Mouse (Mus musculus): ENCODE results near the gene Keap1. TPM values are rescaled to one million over a fixed set of nuclear protein-coding genes. Genes with fewer than 3 reads are reported as not detected.
"Not testable (repeated sequence)": the region's sequence is repeated elsewhere in the genome, so short reads cannot be mapped to it uniquely, and the experiment has no call there.

Keap1 gene
- total RNA-seq (2021), result 10 to 100 TPM; 52.7 to 60.8 TPM

DNA sequence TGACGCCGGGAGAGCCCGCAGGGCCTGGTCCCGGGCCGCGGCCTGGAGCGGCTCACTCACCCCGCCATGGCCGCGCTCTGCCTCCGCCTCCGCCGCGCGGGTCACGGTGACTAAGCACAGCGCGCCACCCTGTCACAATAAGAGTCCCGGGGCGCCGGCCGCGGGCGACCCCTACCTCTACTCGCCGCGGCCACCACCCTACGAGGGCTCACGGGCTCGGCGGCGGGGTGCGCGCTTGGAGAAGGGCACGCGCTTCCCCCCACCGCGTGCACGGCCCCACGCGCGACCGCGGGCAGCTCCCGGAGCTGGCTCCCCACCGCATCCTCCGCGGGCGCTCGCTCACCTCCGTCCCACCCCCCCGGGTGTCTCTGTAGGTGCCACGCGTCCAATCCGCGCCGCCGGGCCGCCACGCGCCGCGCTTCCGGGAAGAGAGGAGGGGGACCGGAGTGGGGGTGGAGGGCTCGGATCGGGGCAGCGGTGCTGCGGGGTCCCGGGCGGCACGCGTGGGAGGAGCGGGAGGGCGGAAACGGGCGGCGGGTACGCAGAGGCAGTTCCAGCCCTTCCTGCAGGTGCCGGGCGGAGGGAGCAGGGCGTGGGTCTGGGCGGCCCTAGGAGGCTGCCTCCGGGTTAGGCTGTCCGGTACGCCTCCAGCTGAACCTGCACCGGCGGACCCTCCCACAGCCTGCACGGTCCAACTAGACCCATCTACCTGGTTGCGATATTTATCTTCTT is at the start of gene Keap1:
Keap1 (minus strand) TSS at position 629 of the 732 bp plus-strand sequence.
- intact Hi-C loops (cut with DNase I), result loop anchor here (2.0 kb wide), 1 partner anchor 26 kb away; the partner anchor contains the start of gene Atg4d
- DNase-seq (ENCODE audit: low spot score in 2 of 2), result peak; percentile 77 to 83

DNA sequence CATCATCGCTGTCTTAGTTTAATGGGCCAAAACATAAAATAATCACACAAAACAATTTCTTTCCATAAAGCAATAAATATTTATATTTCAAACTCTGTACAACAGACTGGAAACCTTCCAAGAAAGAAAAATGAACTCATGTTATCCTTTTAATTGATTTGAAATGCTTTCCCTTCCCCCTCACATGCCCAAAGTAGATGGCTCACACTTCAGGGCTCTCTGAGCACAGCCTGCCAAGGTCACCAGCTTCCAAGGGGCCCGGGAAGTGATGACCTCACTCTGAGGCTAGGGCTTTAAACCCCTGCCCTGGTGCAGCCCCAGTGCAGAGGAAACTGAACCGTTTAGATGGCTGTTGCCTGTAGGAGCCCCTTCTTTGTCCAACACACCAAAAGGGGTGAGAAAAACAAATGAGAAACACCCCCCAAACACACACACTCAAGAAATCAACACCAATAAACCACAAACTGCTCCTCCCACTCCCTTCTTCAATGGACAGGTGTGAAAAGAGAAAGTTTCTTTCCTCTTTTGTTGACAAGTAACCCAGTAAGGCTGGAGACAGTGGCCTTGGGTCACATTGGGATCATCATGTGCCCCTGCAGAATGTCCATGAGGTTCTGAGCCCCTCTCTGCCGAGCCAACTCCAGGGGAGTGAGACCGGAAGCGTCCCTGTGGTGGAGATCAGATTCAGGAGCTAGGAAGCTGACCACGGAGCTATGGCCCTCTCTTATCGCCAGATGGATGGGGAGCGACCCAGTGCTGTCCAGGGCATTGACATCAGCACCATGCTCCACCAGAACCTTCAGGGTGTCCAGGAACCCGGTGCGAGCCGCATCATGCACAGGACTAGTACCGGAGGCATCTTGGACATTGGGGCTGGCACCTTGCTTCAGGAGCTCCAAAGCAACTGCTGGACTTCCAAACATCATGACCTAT is 49.5 kb upstream of the Keap1 start:
- intact Hi-C loops (cut with DNase I), result no loop called here
- no peak for DNase-seq (ENCODE audit: low spot score in 2 of 2)

DNA sequence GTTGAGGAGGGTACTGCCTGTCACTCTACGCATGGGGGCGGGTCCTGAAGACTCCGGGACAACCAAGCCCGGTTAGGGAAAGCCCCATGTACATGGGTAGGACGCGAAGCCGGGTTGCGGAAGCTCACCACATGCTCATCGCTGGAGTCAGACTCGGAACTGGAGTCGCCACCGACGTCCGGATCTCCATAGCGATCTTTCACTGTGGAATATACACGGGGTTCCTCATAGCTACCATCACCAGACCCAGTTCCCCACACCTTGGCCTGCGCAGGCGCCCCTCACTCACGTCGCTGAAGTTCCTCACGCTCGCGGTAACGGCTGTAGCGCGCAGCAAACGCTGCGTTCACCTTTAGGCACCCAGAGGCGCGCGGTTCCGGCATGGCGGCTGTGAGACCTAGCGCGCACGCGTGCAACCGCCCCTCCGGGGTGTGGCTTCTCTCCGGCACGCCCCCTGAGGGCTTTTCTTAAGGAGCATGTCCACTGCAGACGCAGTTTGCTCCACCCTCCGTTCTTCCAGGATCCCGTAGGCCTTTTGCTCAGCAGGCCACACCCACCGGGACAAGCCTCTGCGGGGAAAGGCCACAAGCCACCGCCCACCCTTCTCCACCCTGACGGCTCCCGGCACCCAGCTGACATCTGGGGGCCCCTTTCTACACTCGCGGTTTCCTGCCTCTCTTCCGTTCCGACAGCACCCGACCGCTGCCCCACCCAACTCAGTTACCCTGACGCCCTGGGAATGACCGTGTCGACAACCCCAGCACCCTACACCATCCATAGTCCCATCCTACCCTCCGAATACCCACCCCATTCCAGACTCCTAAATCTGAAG is 48.6 kb upstream of the Keap1 start, which contains the start of gene Kri1:
Kri1 (minus strand) TSS at position 399 of the 832 bp plus-strand sequence.
- intact Hi-C loops (cut with DNase I), result no loop called here

DNA sequence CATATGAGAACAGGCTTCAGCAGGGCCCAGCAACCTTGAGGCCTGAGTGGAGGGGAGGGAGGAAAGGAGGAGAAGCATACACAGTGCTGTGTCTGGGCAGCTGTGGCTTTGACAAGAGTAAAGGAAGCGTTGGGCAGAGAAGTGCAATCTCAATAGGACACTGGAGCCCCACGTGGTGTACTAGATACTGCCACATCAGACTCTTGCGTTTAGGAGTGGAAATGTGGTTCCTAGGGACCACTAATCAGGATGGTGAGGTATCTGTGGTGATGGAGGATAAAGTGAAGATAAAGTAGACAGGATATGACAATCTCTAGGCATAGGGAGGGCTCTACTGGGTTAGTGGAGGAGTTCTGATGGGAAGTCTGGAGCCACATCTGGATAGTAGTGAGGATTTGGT is 47.6 kb upstream of the Keap1 start:
- DNase-seq (ENCODE audit: low spot score in 2 of 2), result no peak
- intact Hi-C loops (cut with DNase I), result no loop called here

More for the DNA sequence above, 48.6 kb upstream of the Keap1 start, which contains the start of gene Kri1:
- DNase-seq (ENCODE audit: low spot score in 2 of 2), result peak; percentile 97

DNA sequence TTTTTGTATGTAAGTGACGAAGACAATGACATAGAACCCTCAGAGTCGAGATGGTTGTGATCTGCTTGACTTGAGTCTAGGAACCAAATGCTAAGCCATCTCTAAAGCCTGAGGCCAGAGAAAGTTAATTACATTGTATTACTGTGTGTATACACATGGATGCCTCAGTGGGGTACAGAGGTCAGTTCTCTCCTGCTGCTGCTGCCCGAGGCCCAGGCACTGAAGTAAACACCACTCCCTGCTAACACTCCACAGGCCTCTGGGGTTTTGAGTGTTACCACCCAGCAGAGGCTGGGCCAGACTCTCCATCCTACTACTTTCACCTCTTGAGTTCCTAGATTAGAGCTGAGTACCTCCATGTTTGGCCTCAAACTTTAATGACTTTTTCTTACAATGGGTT is 44.8 kb upstream of the Keap1 start:
- intact Hi-C loops (cut with DNase I), result no loop called here
- no peak for DNase-seq (ENCODE audit: low spot score in 2 of 2)

DNA sequence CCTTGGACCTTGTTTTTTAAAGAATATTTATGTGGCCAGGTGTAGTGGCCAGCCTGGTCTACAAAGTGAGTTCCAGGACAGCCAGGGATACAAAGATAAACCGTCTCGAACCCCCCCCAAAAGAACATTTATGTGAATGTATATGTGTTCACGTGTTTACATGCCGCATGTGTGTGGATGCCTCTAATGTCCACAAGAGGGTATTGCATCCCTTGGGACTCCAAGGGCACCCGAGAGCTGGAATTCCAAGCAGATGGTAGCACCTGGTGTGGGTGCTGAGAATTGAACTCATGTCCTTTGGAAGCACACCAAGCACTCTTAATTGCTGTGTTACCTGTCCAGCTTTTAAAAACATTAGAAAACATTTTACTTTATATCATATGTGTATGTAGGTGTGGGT is 44.4 kb upstream of the Keap1 start:
- no peak for DNase-seq (ENCODE audit: low spot score in 2 of 2)
- intact Hi-C loops (cut with DNase I), result no loop called here

DNA sequence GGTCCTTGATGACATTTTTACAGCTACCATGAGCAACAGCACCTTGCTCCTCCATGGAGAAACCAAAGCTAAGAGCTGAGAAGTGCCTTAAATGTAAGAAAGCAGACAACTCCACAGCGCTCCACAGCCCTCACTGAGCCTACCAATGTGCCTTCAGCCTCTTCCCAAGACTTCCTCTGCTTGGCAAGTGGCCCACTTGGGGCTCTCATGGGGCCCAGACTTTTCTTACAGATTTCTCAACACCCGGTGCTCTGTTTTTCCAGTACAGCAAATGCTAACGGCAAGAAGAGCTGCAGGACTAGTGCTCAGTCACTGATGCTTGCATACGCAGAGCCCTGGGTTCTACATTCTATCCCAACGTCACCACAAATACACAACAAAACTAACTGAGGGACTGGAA is 38.6 kb upstream of the Keap1 start:
- intact Hi-C loops (cut with DNase I), result no loop called here
- no peak for DNase-seq (ENCODE audit: low spot score in 2 of 2)

DNA sequence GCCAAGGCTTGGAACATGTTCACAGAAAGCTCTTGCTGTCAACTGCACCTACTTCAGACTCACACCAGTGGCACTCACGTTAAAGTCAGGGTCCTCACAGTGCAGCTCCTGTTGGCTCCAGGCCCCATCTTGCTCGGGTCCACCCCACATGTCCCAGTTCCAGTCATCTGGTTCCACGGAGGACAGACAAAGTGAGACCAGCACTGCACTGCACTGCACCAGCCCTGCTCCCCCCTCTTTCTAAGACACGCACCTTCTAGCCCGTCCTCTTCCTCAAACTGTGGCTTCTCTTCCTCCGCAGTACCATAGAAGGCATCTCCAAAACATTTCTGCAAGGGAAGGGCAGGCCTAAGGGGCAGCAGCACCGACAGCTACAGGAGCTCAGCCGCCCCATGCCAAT is 37.1 kb upstream of the Keap1 start:
- no peak for DNase-seq (ENCODE audit: low spot score in 2 of 2)
- intact Hi-C loops (cut with DNase I), result no loop called here

DNA sequence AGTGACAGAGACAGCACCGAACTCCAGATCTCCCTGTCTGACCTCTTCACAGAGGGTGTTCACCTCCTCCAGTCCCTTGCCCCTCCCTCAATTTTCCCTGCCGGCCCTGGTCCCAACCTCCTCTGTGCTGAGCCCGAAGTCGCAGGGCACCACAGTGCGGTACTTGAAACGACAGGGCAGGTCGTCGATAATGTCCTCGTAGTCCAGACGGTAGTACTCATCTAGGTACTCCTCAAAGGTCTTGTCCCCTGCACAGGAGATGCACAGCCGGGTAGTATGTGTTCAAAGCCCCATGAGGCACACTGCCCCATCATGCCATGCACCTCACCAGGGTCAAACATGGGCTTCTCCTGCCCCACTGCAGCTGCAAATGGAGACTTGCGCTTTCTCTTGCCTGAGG is 36.6 kb upstream of the Keap1 start:
- DNase-seq (ENCODE audit: low spot score in 2 of 2), result no peak
- intact Hi-C loops (cut with DNase I), result no loop called here

DNA sequence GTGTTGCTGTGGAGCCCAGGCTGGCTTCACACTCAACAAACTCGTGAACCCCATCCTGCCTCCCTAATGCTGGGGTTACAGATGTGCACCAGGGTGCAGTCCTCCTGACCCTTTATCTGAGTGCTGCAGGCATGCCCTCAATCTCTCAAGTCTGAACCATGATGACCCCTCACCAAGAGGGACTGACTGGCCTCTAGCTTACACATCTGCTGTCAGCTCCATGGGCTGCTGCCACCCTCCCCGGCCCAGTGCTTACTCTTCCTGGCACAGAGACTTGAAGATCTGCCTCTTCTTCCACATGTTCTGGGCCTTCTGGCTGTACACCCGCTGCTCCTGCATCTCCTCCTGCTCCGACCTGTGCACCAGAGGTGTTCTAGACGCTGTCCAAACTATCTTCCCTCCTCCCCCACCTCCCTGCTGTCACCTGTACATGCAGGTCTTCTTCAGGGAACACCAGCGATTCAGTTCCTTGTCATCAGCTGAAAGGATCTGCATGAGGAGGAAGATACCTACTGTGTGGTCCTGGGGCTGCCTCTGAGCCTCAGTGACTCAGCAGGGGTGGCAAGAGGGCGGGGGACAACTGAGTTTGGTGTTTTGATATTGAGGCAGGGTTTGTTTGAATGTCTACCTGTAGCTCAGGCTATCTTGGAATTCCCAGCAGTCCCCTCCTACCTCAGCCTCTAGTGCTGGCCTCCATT is 36.0 kb upstream of the Keap1 start:
- intact Hi-C loops (cut with DNase I), result no loop called here
- DNase-seq (ENCODE audit: low spot score in 2 of 2), result no peak

DNA sequence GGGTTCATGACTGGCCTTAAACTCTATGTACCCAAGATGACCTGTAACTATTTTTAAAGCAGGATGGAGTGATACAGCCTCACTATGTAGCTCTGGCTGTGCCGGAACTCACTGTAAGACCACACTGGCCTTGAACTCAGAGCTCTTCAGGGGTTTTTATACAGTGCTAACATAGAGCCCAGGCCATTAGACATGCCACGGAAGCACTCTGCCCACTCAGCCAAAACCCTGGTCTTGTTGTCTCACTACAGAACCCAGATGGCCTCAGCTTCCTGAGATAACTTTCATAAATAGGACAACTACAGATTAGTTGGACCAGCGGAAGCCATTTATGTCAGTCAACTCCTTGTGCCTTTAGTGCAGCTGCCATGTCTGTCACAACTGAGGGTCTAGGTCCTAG is 35.2 kb upstream of the Keap1 start:
- no peak for DNase-seq (ENCODE audit: low spot score in 2 of 2)
- intact Hi-C loops (cut with DNase I), result no loop called here

DNA sequence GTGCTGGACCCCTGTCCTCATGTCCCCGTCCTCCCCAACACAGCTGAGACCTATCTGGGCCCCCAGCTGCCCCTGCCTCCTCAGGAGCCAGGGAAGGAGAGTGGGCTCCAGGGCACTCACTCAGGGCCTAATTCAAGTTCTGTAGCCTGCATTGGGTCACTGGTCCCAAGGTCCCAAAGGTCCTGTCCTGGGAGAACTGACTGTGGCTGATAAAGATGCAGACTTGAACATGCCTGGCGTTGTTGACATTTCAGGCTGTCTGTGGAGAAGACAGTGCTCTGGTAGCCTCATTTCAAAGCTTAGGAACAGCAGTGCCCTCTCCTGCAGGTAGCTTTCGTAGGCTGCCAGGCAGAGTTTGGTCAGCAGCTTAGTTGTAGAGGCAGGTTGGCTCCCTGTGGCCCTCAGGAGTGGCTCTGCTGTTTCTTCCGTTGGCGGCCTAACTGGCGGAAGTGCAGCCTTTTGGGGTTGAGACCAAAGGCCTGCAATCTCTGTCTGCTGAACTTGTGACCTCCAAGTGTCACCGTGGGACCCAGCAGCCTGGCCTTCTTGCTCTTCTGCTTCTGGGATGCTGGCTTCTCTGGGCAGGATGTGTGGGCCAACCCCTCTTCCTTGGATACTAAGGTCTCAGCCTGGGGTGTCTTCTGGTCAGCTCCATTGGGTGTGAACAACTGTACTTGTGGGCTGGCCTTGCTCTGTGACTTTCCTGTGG is 34.5 kb upstream of the Keap1 start:
- intact Hi-C loops (cut with DNase I), result no loop called here
- DNase-seq (ENCODE audit: low spot score in 2 of 2), result no peak

DNA sequence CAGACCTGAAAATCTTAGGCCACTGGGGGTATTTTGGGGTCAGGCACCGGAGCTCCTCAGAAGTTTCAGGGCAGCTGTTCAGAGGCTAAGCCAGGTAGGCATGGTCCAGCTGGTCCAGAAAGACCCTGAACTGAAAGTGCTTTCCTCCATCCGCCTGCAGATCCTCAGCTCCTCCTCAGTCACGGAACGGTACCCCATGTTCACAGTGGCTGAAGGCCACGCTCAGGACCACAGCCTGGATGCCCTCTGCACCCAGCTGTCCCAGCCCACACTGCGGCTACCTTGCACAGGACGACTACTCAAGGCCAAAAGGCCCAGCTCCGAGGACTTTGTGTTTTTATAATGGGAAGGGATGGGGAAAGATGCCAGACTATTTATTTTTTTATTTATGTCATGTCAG is 33.9 kb upstream of the Keap1 start:
- intact Hi-C loops (cut with DNase I), result no loop called here
- no peak for DNase-seq (ENCODE audit: low spot score in 2 of 2)

DNA sequence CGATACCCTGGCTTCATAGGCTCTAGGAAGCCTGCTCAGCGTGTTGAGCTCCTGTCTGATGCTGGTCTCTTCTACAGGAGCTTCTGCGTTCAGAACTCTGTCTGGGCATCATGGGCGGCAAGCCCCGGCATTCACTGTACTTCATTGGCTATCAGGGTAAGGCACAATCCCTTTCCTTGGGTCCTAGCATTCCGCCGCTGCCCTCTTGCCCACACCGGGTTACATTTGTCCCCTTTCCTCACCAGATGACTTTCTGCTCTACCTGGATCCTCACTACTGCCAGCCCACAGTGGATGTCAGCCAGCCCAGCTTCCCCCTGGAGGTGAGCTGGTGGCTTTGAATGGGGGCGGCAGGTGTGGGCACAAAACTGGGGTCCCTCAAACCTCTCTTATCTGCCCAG is 33.2 kb upstream of the Keap1 start:
- DNase-seq (ENCODE audit: low spot score in 2 of 2), result no peak
- intact Hi-C loops (cut with DNase I), result no loop called here

DNA sequence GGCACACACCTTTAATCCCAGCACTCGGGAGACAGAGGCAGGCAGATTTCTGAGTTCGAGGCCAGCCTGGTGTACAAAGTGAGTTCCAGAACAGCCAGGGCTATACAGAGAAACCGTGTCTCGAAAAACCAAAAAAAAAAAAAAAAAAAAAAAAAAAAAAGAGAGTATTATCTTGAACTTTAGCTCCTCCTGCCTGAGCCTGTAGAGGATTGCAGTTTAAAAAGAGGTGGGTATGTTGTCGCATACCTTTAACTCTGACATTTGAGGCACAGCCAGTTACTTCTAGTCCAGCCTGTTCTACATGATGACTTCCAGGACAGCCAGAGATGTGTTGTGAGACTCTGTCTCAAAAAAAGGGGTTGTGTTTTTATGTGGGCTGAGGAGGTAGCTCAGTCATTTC is 30.4 kb upstream of the Keap1 start:
- intact Hi-C loops (cut with DNase I); DNase-seq (ENCODE audit: low spot score in 2 of 2): not testable (repeated sequence)

DNA sequence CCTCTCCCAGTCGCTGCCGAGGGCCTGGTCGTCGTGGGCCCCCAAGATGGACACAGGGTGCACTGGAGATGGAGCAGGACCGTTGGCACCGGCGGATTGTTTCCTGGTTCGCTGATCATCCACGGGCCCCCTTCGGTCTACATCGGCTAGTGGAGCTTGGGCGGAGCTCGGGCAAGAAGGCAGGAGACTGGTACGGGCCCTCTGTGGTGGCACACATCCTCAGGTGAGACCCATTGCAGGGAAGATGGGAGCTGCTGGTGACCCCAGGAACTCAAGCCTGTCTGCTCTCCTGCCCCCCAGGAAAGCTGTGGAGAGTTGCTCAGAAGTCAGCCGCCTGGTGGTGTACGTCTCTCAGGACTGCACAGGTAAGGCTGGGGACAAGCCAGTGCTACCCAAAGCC is 29.1 kb upstream of the Keap1 start:
- no peak for DNase-seq (ENCODE audit: low spot score in 2 of 2)
- intact Hi-C loops (cut with DNase I), result no loop called here

DNA sequence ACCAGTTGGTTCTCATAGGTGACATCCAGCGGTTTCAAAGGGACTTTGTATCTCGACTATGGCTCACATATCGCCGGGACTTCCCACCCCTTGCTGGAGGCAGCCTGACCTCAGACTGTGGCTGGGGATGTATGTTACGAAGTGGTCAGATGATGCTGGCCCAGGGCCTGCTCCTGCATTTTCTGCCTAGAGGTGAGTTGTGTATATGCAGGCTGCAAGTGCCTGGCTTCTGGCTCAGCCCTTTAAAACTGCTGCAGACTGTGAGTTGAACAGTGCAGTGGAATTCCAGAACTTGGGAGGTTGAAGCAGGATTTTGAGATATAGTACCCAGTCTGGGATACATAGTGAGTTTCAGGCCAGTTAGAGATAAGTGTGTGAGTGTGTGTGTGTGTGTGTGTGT is 27.7 kb upstream of the Keap1 start:
- intact Hi-C loops (cut with DNase I), result no loop called here
- DNase-seq (ENCODE audit: low spot score in 2 of 2), result no peak

DNA sequence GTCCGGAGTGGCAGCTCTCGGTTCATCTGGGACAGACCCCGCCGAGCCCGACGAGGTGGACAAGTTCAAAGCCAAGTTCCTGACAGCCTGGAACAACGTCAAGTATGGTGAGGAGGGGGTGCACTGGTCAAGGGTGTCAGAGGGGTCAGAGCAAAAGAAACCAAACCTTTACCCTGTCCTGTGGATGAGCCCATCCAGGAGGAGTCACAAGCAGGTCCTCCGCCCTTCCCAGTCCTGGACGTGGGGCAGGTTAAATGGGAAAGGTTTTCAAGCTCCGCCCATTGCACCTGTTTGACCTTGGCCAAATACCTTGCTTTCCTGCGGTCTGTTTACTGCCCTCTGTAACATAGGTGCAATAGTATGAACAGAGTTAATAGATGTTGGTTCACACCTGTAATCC is 26.4 kb upstream of the Keap1 start:
- DNase-seq (ENCODE audit: low spot score in 2 of 2), result no peak
- intact Hi-C loops (cut with DNase I), result loop anchor here (2.0 kb wide), 1 partner anchor 27 kb away; the partner anchor contains the start of gene Keap1

Data from left cerebral cortex, postnatal 36 days (tissue).